Mouse (Mus musculus) heart, embryonic 11.5 days (tissue): Measurements from ENCODE around the gene Nrxn1. TPM values are rescaled to one million over a fixed set of nuclear protein-coding genes. Genes with fewer than 3 reads are reported as not detected.

Experiments used
- ATAC-seq: fragments of 200-750 bp; cut with Nextera tagmentation; replicated peaks from 2 replicates; pipeline ENCODE4 v1.8.0; 2017; ENCODE audit warnings: moderate library complexity; ENCODE audit not compliant: insufficient number of reproducible peaks, low FRiP score, low TSS enrichment
- H3K27ac ChIP-seq: fragments of 300-500 bp; sonication (generic); 2 replicates; pipeline ENCODE4 v1.5.1; 2014; ENCODE audit warnings: mild to moderate bottlenecking, low read depth, low read length
- H3K27me3 ChIP-seq: fragments of 300-500 bp; sonication (generic); 2 replicates; pipeline ENCODE4 v1.6.1; 2014; ENCODE audit warnings: mild to moderate bottlenecking, low read length, mixed read lengths; ENCODE audit not compliant: control insufficient read depth, insufficient read depth
- H3K36me3 ChIP-seq: fragments of 300-500 bp; sonication (generic); 2 replicates; pipeline ENCODE4 v1.6.1; 2014; ENCODE audit warnings: mild to moderate bottlenecking, low read length, moderate library complexity, mixed read lengths; ENCODE audit not compliant: control insufficient read depth, insufficient read depth
- H3K4me1 ChIP-seq: fragments of 300-500 bp; sonication (generic); 2 replicates; pipeline ENCODE4 v1.6.1; 2014; ENCODE audit warnings: low read length; ENCODE audit not compliant: control insufficient read depth, insufficient read depth
- H3K4me2 ChIP-seq: fragments of 300-500 bp; sonication (generic); 2 replicates; pipeline ENCODE4 v1.6.1; 2014; ENCODE audit warnings: mild to moderate bottlenecking, moderate library complexity
- H3K4me3 ChIP-seq: fragments of 300-500 bp; sonication (generic); 2 replicates; pipeline ENCODE4 v1.5.1; 2014; ENCODE audit warnings: low read depth, low read length
- H3K9ac ChIP-seq: fragments of 300-500 bp; sonication (generic); 2 replicates; pipeline ENCODE4 v1.6.1; 2014; ENCODE audit warnings: mild to moderate bottlenecking, low read depth, low read length, moderate library complexity
- H3K9me3 ChIP-seq: fragments of 300-500 bp; sonication (generic); replicated peaks from 2 replicates; pipeline ENCODE4 v1.6.1; 2016; ENCODE audit warnings: low read length; ENCODE audit not compliant: control insufficient read depth
- WGBS: fragments of 180-500 bp; shearing (Covaris S2); extraction: QIAGEN DNeasy Blood & Tissue Kit; methylation state at CpG from one replicate; pipeline ENCODE4 v1.1.7; 2014; ENCODE audit not compliant: insufficient replicate concordance; 5-methylcytosine and 5-hydroxymethylcytosine counted together
- polyA plus RNA-seq: library from polyadenylated mRNA; unstranded; fragments of >200 nt; fragmentation: Nextera tagmentation; extraction: Ambion mirVana; gene quantifications from 2 replicates; pipeline ENCODE4 v1.2.1, GENCODE M21; 2014

Nrxn1 gene
- polyA plus RNA-seq, 1 experiment from 2014 or later: 2.1 TPM

GRCm38 (mm10) chr17:90122796-90123481, 969.9 kb downstream of the Nrxn1 start:
- no peak overlapping the region for H3K9ac ChIP-seq
- H3K4me3 ChIP-seq: no peak overlapping the region
- H3K27ac ChIP-seq: no peak overlapping the region
- H3K4me1 ChIP-seq: no peaks in the 10 kb centered on the region
- no peak for ATAC-seq
- no peaks in the 10 kb centered on the region for H3K36me3 ChIP-seq
- WGBS: 78% methylated on average over 5 of the region's 5 CpGs
- no peaks in the 10 kb centered on the region for H3K9me3 ChIP-seq
- no peak overlapping the region for H3K4me2 ChIP-seq
- H3K27me3 ChIP-seq: no peaks in the 10 kb centered on the region

GRCm38 (mm10) chr17:90116241-90116640, 976.6 kb downstream of the Nrxn1 start:
- no peaks in the 10 kb centered on the region for H3K9me3 ChIP-seq
- no peak overlapping the region for H3K4me3 ChIP-seq
- WGBS: 74% methylated on average over 2 of the region's 2 CpGs
- H3K27ac ChIP-seq: no peak overlapping the region
- H3K4me1 ChIP-seq: no peaks in the 10 kb centered on the region
- no peak for ATAC-seq
- no peak overlapping the region for H3K4me2 ChIP-seq
- H3K9ac ChIP-seq: no peak overlapping the region
- H3K27me3 ChIP-seq: no peaks in the 10 kb centered on the region
- H3K36me3 ChIP-seq: no peaks in the 10 kb centered on the region

GRCm38 (mm10) chr17:90094999-90095398, 997.9 kb downstream of the Nrxn1 start:
- Histone ChIP-seq H3K9me3 (no peaks in the 10 kb centered on the region), H3K4me2 (no peak overlapping the region), H3K36me3 (no peaks in the 10 kb centered on the region), H3K9ac (no peak overlapping the region), H3K4me1 (no peaks in the 10 kb centered on the region), H3K27me3 (no peaks in the 10 kb centered on the region), H3K27ac (no peak overlapping the region), H3K4me3 (no peak overlapping the region)
- WGBS: 80% methylated on average over 3 of the region's 3 CpGs
- no peak for ATAC-seq

GRCm38 (mm10) chr17:90088314-90088650, 1004.6 kb downstream of the Nrxn1 start:
- Histone ChIP-seq H3K4me2 (peak overlapping the region; percentile 61), H3K4me1 (no peaks in the 10 kb centered on the region), H3K27me3 (no peaks in the 10 kb centered on the region), H3K4me3 (peak overlapping the region; percentile 35), H3K36me3 (no peaks in the 10 kb centered on the region), H3K9ac (no peak overlapping the region), H3K9me3 (no peaks in the 10 kb centered on the region), H3K27ac (no peak overlapping the region)
- 2% methylated on average over 12 of the region's 12 CpGs for WGBS
- ATAC-seq: peak; percentile 94

- H3K27ac ChIP-seq: no peak overlapping the region
- no peak overlapping the region for H3K9ac ChIP-seq
- H3K4me1 ChIP-seq: no peaks in the 10 kb centered on the region
- peak; percentile 6; the same call in 1 of the 2 replicates for ATAC-seq
- peak overlapping the region; percentile 35 for H3K4me3 ChIP-seq
- H3K4me2 ChIP-seq: peak overlapping the region; percentile 61
- no peaks in the 10 kb centered on the region for H3K27me3 ChIP-seq
- 67% methylated on average over 11 of the region's 11 CpGs for WGBS
- no peaks in the 10 kb centered on the region for H3K36me3 ChIP-seq
- H3K9me3 ChIP-seq: no peaks in the 10 kb centered on the region
These were observed 1005.1 kb downstream of the Nrxn1 start for GRCm38 (mm10) chr17:90087616-90088313.

GRCm38 (mm10) chr17:90086826-90087225, 1006.0 kb downstream of the Nrxn1 start:
- Histone ChIP-seq H3K4me2 (no peak overlapping the region), H3K9me3 (no peaks in the 10 kb centered on the region), H3K4me3 (no peak overlapping the region), H3K27ac (no peak overlapping the region), H3K36me3 (no peaks in the 10 kb centered on the region), H3K27me3 (no peaks in the 10 kb centered on the region), H3K9ac (no peak overlapping the region), H3K4me1 (no peaks in the 10 kb centered on the region)
- ATAC-seq: no peak
- 5% methylated on average over 1 of the region's 1 CpGs for WGBS

- Histone ChIP-seq H3K36me3 (no peaks in the 10 kb centered on the region), H3K4me3 (no peak overlapping the region), H3K4me2 (no peak overlapping the region), H3K27me3 (no peaks in the 10 kb centered on the region), H3K27ac (no peak overlapping the region), H3K9me3 (no peaks in the 10 kb centered on the region), H3K9ac (no peak overlapping the region), H3K4me1 (no peaks in the 10 kb centered on the region)
- 65% methylated on average over 6 of the region's 6 CpGs for WGBS
- no peak for ATAC-seq
These were observed 1013.9 kb downstream of the Nrxn1 start for GRCm38 (mm10) chr17:90079003-90079402.

GRCm38 (mm10) chr17:90078488-90078887, 1014.4 kb downstream of the Nrxn1 start:
- 43% methylated on average over 3 of the region's 3 CpGs for WGBS
- no peak overlapping the region for H3K4me3 ChIP-seq
- H3K36me3 ChIP-seq: no peaks in the 10 kb centered on the region

GRCm38 (mm10) chr17:90062866-90063265, 1030.0 kb downstream of the Nrxn1 start:
- Histone ChIP-seq H3K4me1 (no peaks in the 10 kb centered on the region), H3K4me3 (no peak overlapping the region), H3K27ac (no peak overlapping the region), H3K9me3 (no peaks in the 10 kb centered on the region), H3K27me3 (no peaks in the 10 kb centered on the region), H3K9ac (no peak overlapping the region), H3K4me2 (no peak overlapping the region), H3K36me3 (no peaks in the 10 kb centered on the region)
- no peak for ATAC-seq
- 54% methylated on average over 1 of the region's 1 CpGs for WGBS

More at GRCm38 (mm10) chr17:90078488-90078887, 1014.4 kb downstream of the Nrxn1 start:
- Histone ChIP-seq H3K9ac (no peak overlapping the region), H3K4me2 (no peak overlapping the region), H3K4me1 (no peaks in the 10 kb centered on the region), H3K9me3 (no peaks in the 10 kb centered on the region), H3K27me3 (no peaks in the 10 kb centered on the region), H3K27ac (no peak overlapping the region)
- no peak for ATAC-seq
